Mouse (Mus musculus): ENCODE data around the gene Cx3cl1. TPM values are rescaled to one million over a fixed set of nuclear protein-coding genes. Genes with fewer than 3 reads are reported as not detected.

Cx3cl1 gene
- polyA plus RNA-seq, 2 experiments: 8.6 to 10.5 TPM

GRCm38 (mm10) chr8:94814556-94814955 lies 42.7 kb downstream of the Cx3cl1 start:
- Histone ChIP-seq H3K27me3 (ENCODE audit: control insufficient read depth, insufficient read depth, low read length) (no peaks in the 10 kb centered on the region), H3K36me3 (ENCODE audit: control insufficient read depth, insufficient read depth, low read length) (no peaks in the 10 kb centered on the region), H3K4me3 (replicated peaks; ENCODE audit: low read length) (no peak overlapping the region), H3K4me1 (ENCODE audit: control insufficient read depth, insufficient read depth, low read length) (no peaks in the 10 kb centered on the region; the same call in 1 of the 2 replicates), H3K9me3 (ENCODE audit: control insufficient read depth, low read length) (no peaks in the 10 kb centered on the region), H3K27ac (replicated peaks; ENCODE audit: low read depth, low read length) (no peak overlapping the region), H3K4me2 (replicated peaks; ENCODE audit: low read depth, low read length, severe bottlenecking) (no peak overlapping the region), H3K9ac (ENCODE audit: low read depth, low read length, severe bottlenecking) (no peak overlapping the region)
- ATAC-seq (ENCODE audit: low FRiP score, low read depth): no peak
- TF ChIP-seq POLR2A (IDR thresholded peaks at IDR 0.05; ENCODE audit: borderline replicate concordance, extremely low read depth, insufficient read depth, insufficient read length): no peak
- 0% methylated on average over 1 of the region's 1 CpGs for WGBS
- no peak for DNase-seq (ENCODE audit: low spot score)

GRCm38 (mm10) chr8:94817933-94818332 lies 46.1 kb downstream of the Cx3cl1 start:
- ATAC-seq (ENCODE audit: low FRiP score, low read depth) (no peak), DNase-seq (ENCODE audit: low spot score) (no peak)
- Histone ChIP-seq H3K36me3 (ENCODE audit: control insufficient read depth, insufficient read depth, low read length) (peaks cover 13% of the 10 kb centered on the region), H3K27ac (replicated peaks; ENCODE audit: low read depth, low read length) (no peak overlapping the region), H3K4me3 (replicated peaks; ENCODE audit: low read length) (no peak overlapping the region), H3K27me3 (ENCODE audit: control insufficient read depth, insufficient read depth, low read length) (no peaks in the 10 kb centered on the region), H3K4me2 (replicated peaks; ENCODE audit: low read depth, low read length, severe bottlenecking) (no peak overlapping the region), H3K9me3 (ENCODE audit: control insufficient read depth, low read length) (no peaks in the 10 kb centered on the region), H3K9ac (ENCODE audit: low read depth, low read length, severe bottlenecking) (no peak overlapping the region), H3K4me1 (ENCODE audit: control insufficient read depth, insufficient read depth, low read length) (no peaks in the 10 kb centered on the region)
- TF ChIP-seq POLR2A (IDR thresholded peaks at IDR 0.05; ENCODE audit: borderline replicate concordance, extremely low read depth, insufficient read depth, insufficient read length): no peak
- WGBS: 90% methylated on average over 11 of the region's 11 CpGs

- TF ChIP-seq POLR2A (IDR thresholded peaks at IDR 0.05; ENCODE audit: borderline replicate concordance, extremely low read depth, insufficient read depth, insufficient read length): no peak
These were observed 47.9 kb downstream of the Cx3cl1 start for GRCm38 (mm10) chr8:94819671-94820179.

GRCm38 (mm10) chr8:94820553-94820952 lies 48.7 kb downstream of the Cx3cl1 start:
- WGBS: 72% methylated on average over 7 of the region's 7 CpGs
- no peak overlapping the region for H3K27ac ChIP-seq (replicated peaks; ENCODE audit: low read depth, low read length)
- no peak for ATAC-seq (ENCODE audit: low FRiP score, low read depth)

More at GRCm38 (mm10) chr8:94819671-94820179, 47.9 kb downstream of the Cx3cl1 start:
- Histone ChIP-seq H3K4me1 (ENCODE audit: control insufficient read depth, insufficient read depth, low read length) (no peaks in the 10 kb centered on the region), H3K27me3 (ENCODE audit: control insufficient read depth, insufficient read depth, low read length) (no peaks in the 10 kb centered on the region), H3K9ac (ENCODE audit: low read depth, low read length, severe bottlenecking) (no peak overlapping the region), H3K4me3 (replicated peaks; ENCODE audit: low read length) (no peak overlapping the region), H3K27ac (replicated peaks; ENCODE audit: low read depth, low read length) (no peak overlapping the region), H3K36me3 (ENCODE audit: control insufficient read depth, insufficient read depth, low read length) (peaks cover 28% of the 10 kb centered on the region), H3K9me3 (ENCODE audit: control insufficient read depth, low read length) (no peaks in the 10 kb centered on the region), H3K4me2 (replicated peaks; ENCODE audit: low read depth, low read length, severe bottlenecking) (no peak overlapping the region)
- ATAC-seq (ENCODE audit: low FRiP score, low read depth) (no peak), DNase-seq (ENCODE audit: low spot score) (no peak)
- 89% methylated on average over 6 of the region's 6 CpGs for WGBS

GRCm38 (mm10) chr8:94821381-94821780 lies 49.6 kb downstream of the Cx3cl1 start:
- Histone ChIP-seq H3K4me1 (ENCODE audit: control insufficient read depth, insufficient read depth, low read length) (no peaks in the 10 kb centered on the region), H3K36me3 (ENCODE audit: control insufficient read depth, insufficient read depth, low read length) (peaks cover 40% of the 10 kb centered on the region), H3K4me3 (replicated peaks; ENCODE audit: low read length) (no peak overlapping the region), H3K9me3 (ENCODE audit: control insufficient read depth, low read length) (no peaks in the 10 kb centered on the region), H3K9ac (ENCODE audit: low read depth, low read length, severe bottlenecking) (no peak overlapping the region), H3K4me2 (replicated peaks; ENCODE audit: low read depth, low read length, severe bottlenecking) (no peak overlapping the region), H3K27me3 (ENCODE audit: control insufficient read depth, insufficient read depth, low read length) (no peaks in the 10 kb centered on the region), H3K27ac (replicated peaks; ENCODE audit: low read depth, low read length) (no peak overlapping the region)
- ATAC-seq (ENCODE audit: low FRiP score, low read depth) (no peak), DNase-seq (ENCODE audit: low spot score) (no peak)
- no peak for TF ChIP-seq POLR2A (IDR thresholded peaks at IDR 0.05; ENCODE audit: borderline replicate concordance, extremely low read depth, insufficient read depth, insufficient read length)
- WGBS: 91% methylated on average over 2 of the region's 2 CpGs

More at GRCm38 (mm10) chr8:94820553-94820952, 48.7 kb downstream of the Cx3cl1 start:
- no peak for DNase-seq (ENCODE audit: low spot score)
- Histone ChIP-seq H3K9me3 (ENCODE audit: control insufficient read depth, low read length) (no peaks in the 10 kb centered on the region), H3K9ac (ENCODE audit: low read depth, low read length, severe bottlenecking) (no peak overlapping the region), H3K4me3 (replicated peaks; ENCODE audit: low read length) (no peak overlapping the region), H3K27me3 (ENCODE audit: control insufficient read depth, insufficient read depth, low read length) (no peaks in the 10 kb centered on the region), H3K4me1 (ENCODE audit: control insufficient read depth, insufficient read depth, low read length) (no peaks in the 10 kb centered on the region), H3K36me3 (ENCODE audit: control insufficient read depth, insufficient read depth, low read length) (peaks cover 36% of the 10 kb centered on the region), H3K4me2 (replicated peaks; ENCODE audit: low read depth, low read length, severe bottlenecking) (no peak overlapping the region)
- TF ChIP-seq POLR2A (IDR thresholded peaks at IDR 0.05; ENCODE audit: borderline replicate concordance, extremely low read depth, insufficient read depth, insufficient read length): no peak
